Mouse (Mus musculus): ENCODE measurements around the gene Ptprs.

The Ptprs gene

DNA sequence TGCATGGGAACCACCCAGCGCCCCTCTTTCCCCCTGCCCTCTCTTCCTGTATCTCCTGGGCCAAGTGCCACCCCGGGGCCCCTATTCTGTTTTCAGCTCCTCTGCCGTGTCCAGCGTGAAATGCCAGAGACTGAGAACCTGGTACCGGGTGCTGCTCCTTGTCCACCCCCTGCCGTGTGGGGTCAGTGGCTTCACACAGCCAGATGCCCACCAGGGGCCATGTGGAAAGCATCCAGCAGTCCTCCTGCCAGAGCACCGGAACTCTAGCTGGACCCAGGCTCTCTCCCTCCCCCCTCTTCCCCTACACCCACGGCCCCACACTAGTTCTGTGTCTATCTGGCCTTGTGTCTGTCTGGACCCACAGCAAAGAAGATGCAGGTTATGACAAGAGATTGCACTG lies 68.9 kb downstream of the Ptprs start:
- H3K27me3 ChIP-seq (ENCODE audit: insufficient read depth, low read length) = no peaks in the 10 kb centered on the region
- no peak overlapping the region for H3K4me3 ChIP-seq (replicated peaks; ENCODE audit: low read length)
- H3K36me3 ChIP-seq (ENCODE audit: insufficient read depth, low read length) = peaks cover 39% of the 10 kb centered on the region
- peaks cover 9% of the 10 kb centered on the region for H3K4me1 ChIP-seq (replicated peaks; ENCODE audit: low read depth, low read length)
- no peak for TF ChIP-seq NANOG (IDR thresholded peaks at IDR 0.05; ENCODE audit: borderline replicate concordance, low read length)
- TF ChIP-seq POU5F1 (IDR thresholded peaks at IDR 0.05; ENCODE audit: borderline replicate concordance, low read length) = no peak
- TF ChIP-seq CTCF (conservative IDR thresholded peaks at IDR 0.05; ENCODE audit: low read length) = no peak
- no peaks in the 10 kb centered on the region for H3K9me3 ChIP-seq (ENCODE audit: low read length)

DNA sequence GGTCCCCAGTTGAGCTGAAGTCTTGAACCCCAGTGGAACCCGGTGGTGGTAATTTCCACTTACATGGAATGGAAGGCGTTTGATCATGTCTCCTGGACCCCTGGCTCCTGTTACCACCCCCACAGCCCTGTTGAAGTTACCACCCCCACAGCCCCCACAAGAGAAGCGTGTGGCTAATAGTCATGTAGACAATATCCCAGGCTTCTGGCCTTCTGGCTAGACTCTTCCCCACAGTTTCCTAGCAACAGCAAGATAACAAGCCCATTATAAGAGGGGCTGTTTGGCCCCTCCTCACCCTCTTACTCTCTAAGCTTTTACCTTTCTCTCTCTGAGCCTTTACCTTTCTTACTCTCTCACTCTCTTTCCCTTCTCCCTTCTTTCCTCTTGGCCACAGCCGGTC lies 69.4 kb downstream of the Ptprs start:
- H3K36me3 ChIP-seq (ENCODE audit: insufficient read depth, low read length) = peaks cover 39% of the 10 kb centered on the region
- TF ChIP-seq CTCF (conservative IDR thresholded peaks at IDR 0.05; ENCODE audit: low read length) (no peak), POU5F1 (IDR thresholded peaks at IDR 0.05; ENCODE audit: borderline replicate concordance, low read length) (no peak), NANOG (IDR thresholded peaks at IDR 0.05; ENCODE audit: borderline replicate concordance, low read length) (no peak)
- H3K9me3 ChIP-seq (ENCODE audit: low read length) = no peaks in the 10 kb centered on the region
- H3K27me3 ChIP-seq (ENCODE audit: insufficient read depth, low read length) = no peaks in the 10 kb centered on the region
- no peak overlapping the region for H3K4me3 ChIP-seq (replicated peaks; ENCODE audit: low read length)
- peaks cover 9% of the 10 kb centered on the region for H3K4me1 ChIP-seq (replicated peaks; ENCODE audit: low read depth, low read length)

DNA sequence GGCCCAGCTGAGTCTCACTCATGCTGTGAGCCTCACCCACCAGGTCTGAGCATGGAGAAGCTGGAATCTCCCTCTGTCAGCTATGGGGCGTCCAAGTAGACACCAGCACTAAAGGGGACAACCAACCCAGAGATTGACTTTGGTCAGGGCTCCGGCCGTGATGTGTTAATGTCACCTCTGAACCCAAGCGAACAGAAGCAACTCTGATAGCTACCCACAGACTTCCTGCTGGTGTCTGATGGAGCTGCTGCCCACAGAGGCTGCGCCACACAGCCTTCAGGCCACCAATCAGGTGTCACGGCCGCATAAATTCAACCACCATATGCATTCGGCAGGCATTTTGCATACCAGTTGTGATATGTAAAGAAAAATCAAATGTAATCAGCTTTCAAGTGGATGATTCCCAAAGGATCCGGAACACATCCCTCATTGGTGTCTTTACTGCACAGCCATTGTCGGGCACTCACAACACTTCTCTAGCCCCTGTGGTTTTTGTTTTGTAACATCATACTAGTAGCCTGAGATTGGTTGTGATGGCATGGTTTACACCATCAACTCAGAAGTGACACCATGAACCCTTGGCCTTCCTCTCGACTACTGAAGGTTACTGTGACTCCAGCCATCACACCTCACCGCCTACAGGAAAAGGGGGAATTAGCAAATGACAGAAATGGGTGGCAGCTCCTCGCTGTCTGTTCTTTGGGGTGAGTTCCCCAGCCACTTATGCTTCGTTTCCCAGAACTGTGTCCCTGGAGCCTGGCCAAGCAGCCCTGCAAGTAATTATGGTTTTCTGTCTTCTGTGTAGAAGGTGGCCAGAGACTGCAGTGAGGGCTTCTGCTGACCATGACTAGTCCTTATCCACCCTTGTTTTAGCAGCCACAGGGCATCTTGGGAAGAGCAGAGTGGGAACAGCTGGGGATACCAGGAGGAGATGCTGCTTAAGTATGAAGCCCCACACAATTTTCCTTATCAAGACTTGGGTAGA lies 70.1 kb downstream of the Ptprs start:
- H3K27me3 ChIP-seq (ENCODE audit: insufficient read depth, low read length) = no peaks in the 10 kb centered on the region
- H3K36me3 ChIP-seq (ENCODE audit: insufficient read depth, low read length) = peaks cover 39% of the 10 kb centered on the region
- no peaks in the 10 kb centered on the region for H3K9me3 ChIP-seq (ENCODE audit: low read length)
- no peak overlapping the region for H3K4me3 ChIP-seq (replicated peaks; ENCODE audit: low read length)
- TF ChIP-seq POU5F1 (IDR thresholded peaks at IDR 0.05; ENCODE audit: borderline replicate concordance, low read length) = no peak
- TF ChIP-seq CTCF (conservative IDR thresholded peaks at IDR 0.05; ENCODE audit: low read length) = no peak
- no peak for TF ChIP-seq NANOG (IDR thresholded peaks at IDR 0.05; ENCODE audit: borderline replicate concordance, low read length)
- peaks cover 9% of the 10 kb centered on the region for H3K4me1 ChIP-seq (replicated peaks; ENCODE audit: low read depth, low read length)

DNA sequence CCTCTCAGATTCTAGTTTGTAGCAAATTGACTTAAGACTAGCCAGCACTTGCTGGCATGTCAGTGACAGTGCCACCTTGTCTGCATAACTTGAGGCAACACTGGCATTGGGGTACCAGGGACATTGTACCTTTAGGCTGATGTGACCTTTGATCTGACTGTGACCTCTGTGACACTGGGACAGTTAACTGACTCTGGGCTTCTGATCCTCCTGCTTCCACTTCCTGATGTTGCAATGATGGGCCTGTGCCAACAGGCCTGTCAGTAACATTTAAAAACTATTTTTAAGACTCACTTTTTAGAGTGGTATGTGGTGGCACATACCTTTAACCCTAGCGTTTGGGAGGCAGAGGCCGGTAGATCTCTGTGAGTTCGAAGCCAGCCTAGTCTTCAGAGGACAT lies 70.9 kb downstream of the Ptprs start:
- H3K4me3 ChIP-seq (replicated peaks; ENCODE audit: low read length) = no peak overlapping the region
- H3K4me1 ChIP-seq (replicated peaks; ENCODE audit: low read depth, low read length) = peaks cover 9% of the 10 kb centered on the region
- no peaks in the 10 kb centered on the region for H3K27me3 ChIP-seq (ENCODE audit: insufficient read depth, low read length)
- TF ChIP-seq POU5F1 (IDR thresholded peaks at IDR 0.05; ENCODE audit: borderline replicate concordance, low read length) = no peak
- no peak for TF ChIP-seq NANOG (IDR thresholded peaks at IDR 0.05; ENCODE audit: borderline replicate concordance, low read length)
- no peak for TF ChIP-seq CTCF (conservative IDR thresholded peaks at IDR 0.05; ENCODE audit: low read length)
- no peaks in the 10 kb centered on the region for H3K9me3 ChIP-seq (ENCODE audit: low read length)
- peaks cover 41% of the 10 kb centered on the region for H3K36me3 ChIP-seq (ENCODE audit: insufficient read depth, low read length)

DNA sequence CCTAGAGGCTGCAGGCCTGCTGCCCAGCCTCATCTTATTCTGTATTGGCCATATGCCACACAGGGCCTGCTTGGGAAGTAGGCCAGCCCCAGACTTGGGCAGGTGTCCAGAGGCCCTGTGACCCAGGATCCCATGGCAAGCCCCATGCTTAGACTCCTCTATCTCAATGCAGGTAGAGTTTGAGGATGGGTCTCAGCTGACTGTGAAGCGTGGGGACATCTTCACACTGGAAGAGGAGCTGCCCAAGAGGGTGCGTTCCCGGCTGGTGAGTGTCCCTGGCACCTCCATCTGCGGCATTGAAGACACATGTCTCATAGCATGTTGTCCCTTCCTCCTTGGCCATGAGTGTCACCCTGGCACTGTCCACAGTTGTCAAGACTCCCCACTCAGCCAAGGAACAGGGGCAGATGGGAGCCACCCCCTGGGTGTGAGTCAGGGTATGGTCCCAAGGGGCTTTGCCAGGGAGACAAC lies 75.2 kb downstream of the Ptprs start:
- TF ChIP-seq POU5F1 (IDR thresholded peaks at IDR 0.05; ENCODE audit: borderline replicate concordance, low read length) (no peak), NANOG (IDR thresholded peaks at IDR 0.05; ENCODE audit: borderline replicate concordance, low read length) (no peak), CTCF (conservative IDR thresholded peaks at IDR 0.05; ENCODE audit: low read length) (no peak)
- no peak overlapping the region for H3K4me3 ChIP-seq (replicated peaks; ENCODE audit: low read length)
- H3K4me1 ChIP-seq (replicated peaks; ENCODE audit: low read depth, low read length) = peaks cover 4% of the 10 kb centered on the region; the same call in 1 of the 2 replicates
- H3K36me3 ChIP-seq (ENCODE audit: insufficient read depth, low read length) = peaks cover 84% of the 10 kb centered on the region
- H3K9me3 ChIP-seq (ENCODE audit: low read length) = no peaks in the 10 kb centered on the region
- H3K27me3 ChIP-seq (ENCODE audit: insufficient read depth, low read length) = no peaks in the 10 kb centered on the region

DNA sequence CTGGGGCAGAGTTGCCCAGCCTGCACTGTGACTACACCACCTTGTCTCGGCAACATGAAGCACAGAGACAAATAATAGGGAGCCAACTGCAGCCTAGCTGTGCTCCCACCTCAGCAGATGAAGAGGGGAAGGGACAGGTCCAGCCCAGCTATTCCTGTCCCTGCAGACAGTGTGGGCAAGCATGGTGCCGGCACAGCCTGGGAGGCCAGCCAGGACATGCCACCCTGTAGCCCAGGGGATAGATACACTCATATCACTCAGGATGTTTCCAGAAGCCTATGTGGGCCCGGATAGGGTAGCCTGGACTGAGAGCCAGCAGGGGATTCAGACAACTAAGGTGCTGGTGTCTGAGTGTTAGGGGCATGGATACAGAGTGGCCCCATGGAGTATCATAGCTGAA lies 76.1 kb downstream of the Ptprs start:
- no peak overlapping the region for H3K4me3 ChIP-seq (replicated peaks; ENCODE audit: low read length)
- TF ChIP-seq NANOG (IDR thresholded peaks at IDR 0.05; ENCODE audit: borderline replicate concordance, low read length) (no peak), CTCF (conservative IDR thresholded peaks at IDR 0.05; ENCODE audit: low read length) (no peak), POU5F1 (IDR thresholded peaks at IDR 0.05; ENCODE audit: borderline replicate concordance, low read length) (no peak)

DNA sequence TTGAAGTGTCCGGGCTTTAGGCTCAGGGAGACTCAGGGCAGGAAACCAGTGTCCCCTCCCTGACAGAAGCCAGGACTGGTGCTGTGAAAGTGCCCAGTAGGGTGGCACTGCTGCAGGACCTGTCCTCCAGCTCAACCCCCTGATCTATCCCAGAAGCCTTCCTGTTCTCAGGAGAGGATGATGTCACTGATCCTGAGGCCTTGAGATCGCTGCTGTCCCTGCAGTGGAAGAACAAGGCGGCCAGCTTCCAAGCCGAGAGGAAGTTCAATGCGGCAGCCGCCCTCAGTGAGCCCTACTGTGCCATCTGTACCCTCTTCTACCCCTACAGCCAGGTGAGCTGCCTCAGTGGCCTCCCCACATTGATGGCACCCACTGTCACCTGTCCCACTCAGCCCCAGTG lies 80.2 kb downstream of the Ptprs start:
- no peaks in the 10 kb centered on the region for H3K27me3 ChIP-seq (ENCODE audit: insufficient read depth, low read length)
- H3K9me3 ChIP-seq (ENCODE audit: low read length) = no peaks in the 10 kb centered on the region
- peaks cover 4% of the 10 kb centered on the region; the same call in 1 of the 2 replicates for H3K4me1 ChIP-seq (replicated peaks; ENCODE audit: low read depth, low read length)
- TF ChIP-seq CTCF (conservative IDR thresholded peaks at IDR 0.05; ENCODE audit: low read length) (no peak), POU5F1 (IDR thresholded peaks at IDR 0.05; ENCODE audit: borderline replicate concordance, low read length) (no peak), NANOG (IDR thresholded peaks at IDR 0.05; ENCODE audit: borderline replicate concordance, low read length) (no peak)
- peaks cover 100% of the 10 kb centered on the region for H3K36me3 ChIP-seq (ENCODE audit: insufficient read depth, low read length)
- H3K4me3 ChIP-seq (replicated peaks; ENCODE audit: low read length) = no peak overlapping the region

More for the DNA sequence above, 76.1 kb downstream of the Ptprs start:
- Histone ChIP-seq H3K4me1 (replicated peaks; ENCODE audit: low read depth, low read length) (peaks cover 4% of the 10 kb centered on the region; the same call in 1 of the 2 replicates), H3K9me3 (ENCODE audit: low read length) (no peaks in the 10 kb centered on the region), H3K27me3 (ENCODE audit: insufficient read depth, low read length) (no peaks in the 10 kb centered on the region), H3K36me3 (ENCODE audit: insufficient read depth, low read length) (peaks cover 93% of the 10 kb centered on the region)

DNA sequence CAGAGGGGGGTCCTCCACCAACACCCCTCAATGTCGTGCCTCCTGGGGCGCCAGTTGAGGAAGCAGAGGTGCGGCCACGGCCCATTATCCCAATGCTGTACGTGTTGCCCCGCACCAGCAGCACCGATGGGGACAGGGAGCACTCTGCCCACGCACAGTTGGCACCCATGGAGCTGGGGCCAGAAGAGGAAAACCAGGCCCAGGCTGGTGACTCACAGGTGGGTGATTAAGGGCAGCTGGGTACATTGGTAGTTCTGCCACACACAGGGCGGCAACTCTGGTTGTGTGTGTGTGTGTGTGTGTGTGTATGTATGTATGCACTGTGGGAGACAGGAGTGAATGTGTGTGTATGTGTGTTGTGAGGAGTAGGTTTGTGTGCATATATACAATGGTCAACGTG lies 82.4 kb downstream of the Ptprs start:
- Histone ChIP-seq H3K36me3 (ENCODE audit: insufficient read depth, low read length) (peaks cover 100% of the 10 kb centered on the region), H3K9me3 (ENCODE audit: low read length) (no peaks in the 10 kb centered on the region), H3K4me3 (replicated peaks; ENCODE audit: low read length) (no peak overlapping the region), H3K27me3 (ENCODE audit: insufficient read depth, low read length) (no peaks in the 10 kb centered on the region), H3K4me1 (replicated peaks; ENCODE audit: low read depth, low read length) (no peaks in the 10 kb centered on the region; the same call in 1 of the 2 replicates)
- TF ChIP-seq CTCF (conservative IDR thresholded peaks at IDR 0.05; ENCODE audit: low read length) (no peak), NANOG (IDR thresholded peaks at IDR 0.05; ENCODE audit: borderline replicate concordance, low read length) (no peak), POU5F1 (IDR thresholded peaks at IDR 0.05; ENCODE audit: borderline replicate concordance, low read length) (no peak)
